Mouse (Mus musculus): ENCODE measurements around the gene Usp53. TPM values are rescaled to one million over a fixed set of nuclear protein-coding genes. Genes with fewer than 3 reads are reported as not detected.

Usp53 gene
- polyA plus RNA-seq, 1 experiment = 2.3 TPM

GRCm38 (mm10) chr3:122898254-122898653 is 86.1 kb downstream of the Usp53 start:
- H3K27me3 ChIP-seq (ENCODE audit: control insufficient read depth, insufficient read depth, low read length) = no peaks in the 10 kb centered on the region
- H3K36me3 ChIP-seq (ENCODE audit: control insufficient read depth, insufficient read depth, low read length) = no peaks in the 10 kb centered on the region
- H3K27ac ChIP-seq (ENCODE audit: control insufficient read depth, insufficient read depth, low read length) = no peak overlapping the region
- no peak for DNase-seq
- H3K4me3 ChIP-seq (ENCODE audit: control insufficient read depth, insufficient read depth, low read length) = no peak overlapping the region
- H3K4me1 ChIP-seq (replicated peaks; ENCODE audit: control insufficient read depth, insufficient read depth, low read length) = no peaks in the 10 kb centered on the region
- no peak for TF ChIP-seq CTCF (IDR thresholded peaks at IDR 0.05; ENCODE audit: borderline replicate concordance, control insufficient read depth, extremely low read depth, insufficient read depth, low read length, poor library complexity)
- TF ChIP-seq POLR2A (IDR thresholded peaks at IDR 0.05; ENCODE audit: control insufficient read depth, extremely low read depth, insufficient read depth, low read length, poor library complexity) = no peak
- WGBS = 71% methylated on average over 6 of the region's 6 CpGs

GRCm38 (mm10) chr3:122895189-122895731 is 89.0 kb downstream of the Usp53 start:
- 93% methylated on average over 11 of the region's 11 CpGs for WGBS
- no peak overlapping the region for H3K27ac ChIP-seq (ENCODE audit: control insufficient read depth, insufficient read depth, low read length)
- no peaks in the 10 kb centered on the region for H3K36me3 ChIP-seq (ENCODE audit: control insufficient read depth, insufficient read depth, low read length)
- H3K4me1 ChIP-seq (replicated peaks; ENCODE audit: control insufficient read depth, insufficient read depth, low read length) = no peaks in the 10 kb centered on the region
- TF ChIP-seq CTCF (IDR thresholded peaks at IDR 0.05; ENCODE audit: borderline replicate concordance, control insufficient read depth, extremely low read depth, insufficient read depth, low read length, poor library complexity) = no peak
- TF ChIP-seq POLR2A (IDR thresholded peaks at IDR 0.05; ENCODE audit: control insufficient read depth, extremely low read depth, insufficient read depth, low read length, poor library complexity) = no peak
- DNase-seq = no peak
- H3K27me3 ChIP-seq (ENCODE audit: control insufficient read depth, insufficient read depth, low read length) = no peaks in the 10 kb centered on the region
- no peak overlapping the region for H3K4me3 ChIP-seq (ENCODE audit: control insufficient read depth, insufficient read depth, low read length)

GRCm38 (mm10) chr3:122894772-122895171 is 89.5 kb downstream of the Usp53 start, which contains the start of gene Fabp2:
Fabp2 (plus strand) TSS chr3:122895072.
- DNase-seq = no peak
- WGBS = 98% methylated on average over 3 of the region's 3 CpGs
- no peaks in the 10 kb centered on the region for H3K4me1 ChIP-seq (replicated peaks; ENCODE audit: control insufficient read depth, insufficient read depth, low read length)
- H3K36me3 ChIP-seq (ENCODE audit: control insufficient read depth, insufficient read depth, low read length) = no peaks in the 10 kb centered on the region
- H3K27me3 ChIP-seq (ENCODE audit: control insufficient read depth, insufficient read depth, low read length) = no peaks in the 10 kb centered on the region
- no peak within 1 kb of the TSS for H3K4me3 ChIP-seq (ENCODE audit: control insufficient read depth, insufficient read depth, low read length)
- no peak within 1 kb of the TSS for H3K27ac ChIP-seq (ENCODE audit: control insufficient read depth, insufficient read depth, low read length)
- TF ChIP-seq POLR2A (IDR thresholded peaks at IDR 0.05; ENCODE audit: control insufficient read depth, extremely low read depth, insufficient read depth, low read length, poor library complexity) = no peak
- TF ChIP-seq CTCF (IDR thresholded peaks at IDR 0.05; ENCODE audit: borderline replicate concordance, control insufficient read depth, extremely low read depth, insufficient read depth, low read length, poor library complexity) = no peak

GRCm38 (mm10) chr3:122888371-122888819 is 95.9 kb downstream of the Usp53 start:
- DNase-seq = no peak
- TF ChIP-seq CTCF (IDR thresholded peaks at IDR 0.05; ENCODE audit: borderline replicate concordance, control insufficient read depth, extremely low read depth, insufficient read depth, low read length, poor library complexity) (no peak), POLR2A (IDR thresholded peaks at IDR 0.05; ENCODE audit: control insufficient read depth, extremely low read depth, insufficient read depth, low read length, poor library complexity) (no peak)
- Histone ChIP-seq H3K4me3 (ENCODE audit: control insufficient read depth, insufficient read depth, low read length) (no peak overlapping the region), H3K36me3 (ENCODE audit: control insufficient read depth, insufficient read depth, low read length) (no peaks in the 10 kb centered on the region), H3K27ac (ENCODE audit: control insufficient read depth, insufficient read depth, low read length) (no peak overlapping the region), H3K27me3 (ENCODE audit: control insufficient read depth, insufficient read depth, low read length) (no peaks in the 10 kb centered on the region), H3K4me1 (replicated peaks; ENCODE audit: control insufficient read depth, insufficient read depth, low read length) (no peaks in the 10 kb centered on the region)
- WGBS = 74% methylated on average over 5 of the region's 5 CpGs

- TF ChIP-seq POLR2A (IDR thresholded peaks at IDR 0.05; ENCODE audit: control insufficient read depth, extremely low read depth, insufficient read depth, low read length, poor library complexity) = no peak
- TF ChIP-seq CTCF (IDR thresholded peaks at IDR 0.05; ENCODE audit: borderline replicate concordance, control insufficient read depth, extremely low read depth, insufficient read depth, low read length, poor library complexity) = no peak
- no peaks in the 10 kb centered on the region for H3K36me3 ChIP-seq (ENCODE audit: control insufficient read depth, insufficient read depth, low read length)
- no peak for DNase-seq
- H3K27me3 ChIP-seq (ENCODE audit: control insufficient read depth, insufficient read depth, low read length) = no peaks in the 10 kb centered on the region
- no peak overlapping the region for H3K27ac ChIP-seq (ENCODE audit: control insufficient read depth, insufficient read depth, low read length)
- no peak overlapping the region for H3K4me3 ChIP-seq (ENCODE audit: control insufficient read depth, insufficient read depth, low read length)
- 91% methylated on average over 4 of the region's 4 CpGs for WGBS
- no peaks in the 10 kb centered on the region for H3K4me1 ChIP-seq (replicated peaks; ENCODE audit: control insufficient read depth, insufficient read depth, low read length)
These were observed 96.6 kb downstream of the Usp53 start for GRCm38 (mm10) chr3:122887505-122888301.

Other genes with a start within 250 kb of the Usp53 start
- 0.18 TPM in 1 of 2 replicates, not detected in the other for gene Fabp2, start 89.4 kb downstream of the Usp53 start, polyA plus RNA-seq (2012; rRNA removed)
- not detected in 2 replicates for gene Gm10959, start 65.2 kb downstream of the Usp53 start, polyA plus RNA-seq (2012; rRNA removed)
- gene 1810037I17Rik, start 60.3 kb downstream of the Usp53 start, polyA plus RNA-seq (2012; rRNA removed) = 27.1 and 35.8 TPM in 2 replicates
- gene Myoz2, start 50.5 kb upstream of the Usp53 start, polyA plus RNA-seq (2012; rRNA removed) = 1.5 and 13.5 TPM in 2 replicates

All from thymus, adult 2 months (tissue).